In genomic region chr8:81106763-81107509, GRCm38 (mm10) we compare ENCODE assay signal across 29 mouse cellular contexts.
DNase-seq lines count a peak whose midpoint lies in the region; ATAC-seq and TF ChIP-seq lines count a peak whose summit lies in the region.
"Had no signal": no experiment of that assay in that cellular context is flagged by ENCODE, and none has a peak within 500 bp of the region (broad histone marks: within the 10 kb centered on the region; RNA-seq: fewer than 3 reads in every experiment).

No protein-coding gene starts in this region.

- H3K36me3 ChIP-seq in kidney, embryonic 16.5 days (ENCODE audit: insufficient read depth, low read length), result no peaks in the 10 kb centered on the region
- no peaks in the 10 kb centered on the region for H3K36me3 ChIP-seq in stomach, embryonic 14.5 days (ENCODE audit: control insufficient read depth, insufficient read depth, low read length)
- H3K36me3 ChIP-seq in stomach, postnatal 0 days (ENCODE audit: control insufficient read depth, insufficient read depth, low read length), result no peaks in the 10 kb centered on the region
- H3K36me3 ChIP-seq: G1E; hindbrain, embryonic 12.5 days; intestine, embryonic 15.5 days; limb, embryonic 13.5 days; lung, embryonic 15.5 days had no signal

- no peaks in the 10 kb centered on the region for H3K9me3 ChIP-seq in kidney, embryonic 16.5 days (ENCODE audit: low read length)
- no peaks in the 10 kb centered on the region for H3K9me3 ChIP-seq in stomach, embryonic 14.5 days (ENCODE audit: control insufficient read depth, low read depth, low read length)
- no peaks in the 10 kb centered on the region for H3K9me3 ChIP-seq in stomach, postnatal 0 days (ENCODE audit: control insufficient read depth, low read length)
- H3K9me3 ChIP-seq: forebrain, embryonic 13.5 days; G1E; hindbrain, embryonic 12.5 days; intestine, embryonic 15.5 days; limb, embryonic 13.5 days; lung, embryonic 15.5 days had no signal

- DNase-seq in kidney, postnatal 10 days, result no peak
- no peak for DNase-seq in stomach, postnatal 0 days (ENCODE audit: low spot score)
- peak; percentile 58 for DNase-seq in retina, embryonic 14.5 days (ENCODE audit: low spot score)
- DNase-seq in right cerebral cortex, adult 18-20 months, result no peak
- no peak for DNase-seq in spleen, postnatal 14 days (ENCODE audit: low spot score in 2 of 2)
- DNase-seq: adrenal gland, postnatal 14 days; cerebellum, adult 18-20 months; cerebellum, postnatal 10 days; gastrocnemius, adult 2 months; gastrocnemius, postnatal 36 days; heart, adult 18-20 months; heart, postnatal 36 days; kidney, adult 8-10 months; kidney, postnatal 25 days; right cerebral cortex, postnatal 14 days; thymus, adult 18-20 months; thymus, postnatal 25 days had no signal

- no peak overlapping the region for H3K4me3 ChIP-seq in kidney, embryonic 16.5 days (ENCODE audit: low read length)
- no peak overlapping the region for H3K4me3 ChIP-seq in stomach, embryonic 14.5 days (ENCODE audit: low read depth, low read length)
- H3K4me3 ChIP-seq in stomach, postnatal 0 days (ENCODE audit: low read depth, low read length), result no peak overlapping the region
- H3K4me3 ChIP-seq: forebrain, embryonic 13.5 days; gastrocnemius, adult 2 months; hindbrain, embryonic 12.5 days; intestine, embryonic 15.5 days; limb, embryonic 13.5 days; lung, embryonic 15.5 days had no signal

- no peak for TF ChIP-seq EP300 in stomach, postnatal 0 days (optimal IDR thresholded peaks at IDR 0.05)

- no peaks in the 10 kb centered on the region for H3K4me1 ChIP-seq in kidney, embryonic 16.5 days (ENCODE audit: insufficient read depth, low read length)
- no peaks in the 10 kb centered on the region for H3K4me1 ChIP-seq in stomach, embryonic 14.5 days (ENCODE audit: control insufficient read depth, insufficient read depth, low read length)
- H3K4me1 ChIP-seq in stomach, postnatal 0 days (replicated peaks; ENCODE audit: control insufficient read depth, insufficient read depth), result no peaks in the 10 kb centered on the region
- H3K4me1 ChIP-seq: forebrain, embryonic 13.5 days; hindbrain, embryonic 12.5 days; intestine, embryonic 15.5 days; limb, embryonic 13.5 days; lung, embryonic 15.5 days had no signal

- H3K9ac ChIP-seq in kidney, embryonic 16.5 days (replicated peaks; ENCODE audit: low read length), result no peak overlapping the region
- no peak overlapping the region for H3K9ac ChIP-seq in stomach, embryonic 14.5 days (replicated peaks; ENCODE audit: low read depth, low read length)
- H3K9ac ChIP-seq in stomach, postnatal 0 days (ENCODE audit: low read length), result no peak overlapping the region
- H3K9ac ChIP-seq: forebrain, embryonic 13.5 days; hindbrain, embryonic 12.5 days; intestine, embryonic 15.5 days; limb, embryonic 13.5 days; lung, embryonic 15.5 days had no signal

- ATAC-seq in kidney, embryonic 16.5 days (ENCODE audit: low FRiP score, low TSS enrichment), result 0 out of 2 replicates have a peak, but pooled peaks have one; percentile 65
- peak; percentile 61; the same call in 1 of the 2 replicates for ATAC-seq in stomach, embryonic 14.5 days (ENCODE audit: insufficient number of reproducible peaks, insufficient read depth, low FRiP score, low read depth)
- no peak for ATAC-seq in stomach, postnatal 0 days (ENCODE audit: low FRiP score, low TSS enrichment)
- ATAC-seq: forebrain, embryonic 13.5 days; hindbrain, postnatal 0 days; intestine, embryonic 15.5 days had no signal

- no peak overlapping the region for H3K27ac ChIP-seq in kidney, embryonic 16.5 days (ENCODE audit: low read length)
- H3K27ac ChIP-seq in stomach, embryonic 14.5 days (ENCODE audit: low read length), result no peak overlapping the region
- H3K27ac ChIP-seq in stomach, postnatal 0 days (replicated peaks), result no peak overlapping the region
- H3K27ac ChIP-seq: forebrain, embryonic 13.5 days; gastrocnemius, adult 2 months; hindbrain, embryonic 12.5 days; hindbrain, postnatal 0 days; intestine, embryonic 15.5 days; limb, embryonic 13.5 days; lung, embryonic 15.5 days had no signal

- no peak overlapping the region for H3K4me2 ChIP-seq in kidney, embryonic 16.5 days (replicated peaks; ENCODE audit: low read depth, low read length)
- no peak overlapping the region for H3K4me2 ChIP-seq in stomach, embryonic 14.5 days (replicated peaks; ENCODE audit: low read depth, low read length)
- no peak overlapping the region for H3K4me2 ChIP-seq in stomach, postnatal 0 days (replicated peaks; ENCODE audit: low read depth)
- H3K4me2 ChIP-seq: forebrain, embryonic 13.5 days; heart, embryonic 11.5 days; hindbrain, embryonic 12.5 days; intestine, embryonic 15.5 days; limb, embryonic 13.5 days; liver, embryonic 11.5 days; lung, embryonic 15.5 days; midbrain, embryonic 11.5 days had no signal

- no peaks in the 10 kb centered on the region for H3K27me3 ChIP-seq in kidney, embryonic 16.5 days (ENCODE audit: insufficient read depth, low read length)
- no peaks in the 10 kb centered on the region for H3K27me3 ChIP-seq in stomach, embryonic 14.5 days (ENCODE audit: control insufficient read depth, insufficient read depth, low read length)
- no peaks in the 10 kb centered on the region for H3K27me3 ChIP-seq in stomach, postnatal 0 days (ENCODE audit: control insufficient read depth, insufficient read depth, low read length)
- H3K27me3 ChIP-seq: forebrain, embryonic 13.5 days; hindbrain, embryonic 12.5 days; intestine, embryonic 15.5 days; limb, embryonic 13.5 days; lung, embryonic 15.5 days had no signal

- WGBS in kidney, embryonic 16.5 days, result 53% methylated on average over 4 of the region's 4 CpGs
- WGBS in stomach, embryonic 14.5 days, result 31% methylated on average over 4 of the region's 4 CpGs
- WGBS in stomach, postnatal 0 days, result 29% methylated on average over 4 of the region's 4 CpGs

- TF ChIP-seq CTCF in stomach, postnatal 0 days (IDR thresholded peaks at IDR 0.05; ENCODE audit: low read depth), result no peak
